Mouse (Mus musculus) heart, adult 9 months (tissue): Measurements from ENCODE around the gene Hic2.

Experiments used
- DNase-seq, 2 experiments: peaks; one replicate each; pipeline ENCODE4 v3.0.0; 2022; ENCODE audit warnings: low spot score in 2 of 2

Gene Hic2

DNA sequence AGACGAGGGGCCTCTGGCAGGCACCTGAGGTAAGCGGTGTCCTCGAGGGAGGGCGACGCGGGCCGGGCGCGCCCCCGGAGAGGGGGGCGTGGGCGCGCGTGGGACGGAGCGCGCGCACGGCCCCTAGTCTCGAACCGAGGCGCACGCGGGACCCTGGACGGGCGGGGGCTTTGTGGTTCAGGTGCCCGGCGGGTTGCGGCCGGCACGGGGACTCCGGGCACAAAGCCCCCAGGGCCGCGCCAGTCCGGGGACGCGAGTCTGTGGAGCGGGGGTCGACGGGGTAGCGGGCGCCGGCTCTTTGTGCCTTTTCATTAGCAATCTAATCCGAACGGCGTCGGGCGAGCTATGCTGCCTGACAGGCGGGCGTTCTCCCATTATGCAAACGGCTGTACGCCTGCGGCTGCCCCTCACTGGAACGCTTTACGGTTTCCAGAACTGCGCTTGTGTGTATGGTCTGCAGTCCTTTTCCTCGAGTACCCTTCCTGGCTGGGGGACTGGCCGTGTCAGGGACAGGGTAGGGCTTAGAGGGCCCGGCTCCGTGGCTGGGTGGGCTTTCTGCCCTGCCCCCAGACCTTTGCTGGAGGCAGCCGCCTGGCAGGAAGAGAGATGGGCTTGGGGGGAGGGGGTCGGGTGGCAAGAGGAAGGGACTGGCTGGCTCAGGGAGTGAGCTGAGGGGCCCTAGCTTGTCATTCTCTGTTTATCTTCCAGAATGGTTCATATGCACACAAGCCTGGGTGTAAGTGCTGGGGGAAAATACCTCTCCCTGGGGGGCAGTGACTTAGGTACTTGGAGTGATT lies 528 bp downstream of the Hic2 start:
- peak in 1 of 2 experiments; percentile 18 for DNase-seq

DNA sequence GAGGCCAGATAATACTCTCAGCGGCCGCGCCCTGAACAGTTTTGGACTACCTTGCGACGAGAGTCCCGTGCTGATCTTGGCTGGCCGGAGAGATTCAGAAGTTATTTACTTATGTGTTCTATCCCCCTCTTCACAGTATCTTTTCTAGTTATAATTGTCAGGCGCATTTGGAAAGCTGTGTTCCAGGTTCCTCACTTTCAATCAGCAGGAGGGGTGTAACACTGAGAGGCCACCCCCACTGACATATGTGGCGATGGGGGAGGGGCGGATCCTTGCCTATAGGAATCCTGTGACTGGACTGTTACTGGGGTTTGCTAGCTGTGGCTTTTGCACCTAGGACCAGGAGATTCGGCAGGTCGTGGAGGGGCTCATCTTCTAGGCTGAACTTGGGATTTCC lies 1.1 kb downstream of the Hic2 start:
- peak; percentile 17 to 21 for DNase-seq

DNA sequence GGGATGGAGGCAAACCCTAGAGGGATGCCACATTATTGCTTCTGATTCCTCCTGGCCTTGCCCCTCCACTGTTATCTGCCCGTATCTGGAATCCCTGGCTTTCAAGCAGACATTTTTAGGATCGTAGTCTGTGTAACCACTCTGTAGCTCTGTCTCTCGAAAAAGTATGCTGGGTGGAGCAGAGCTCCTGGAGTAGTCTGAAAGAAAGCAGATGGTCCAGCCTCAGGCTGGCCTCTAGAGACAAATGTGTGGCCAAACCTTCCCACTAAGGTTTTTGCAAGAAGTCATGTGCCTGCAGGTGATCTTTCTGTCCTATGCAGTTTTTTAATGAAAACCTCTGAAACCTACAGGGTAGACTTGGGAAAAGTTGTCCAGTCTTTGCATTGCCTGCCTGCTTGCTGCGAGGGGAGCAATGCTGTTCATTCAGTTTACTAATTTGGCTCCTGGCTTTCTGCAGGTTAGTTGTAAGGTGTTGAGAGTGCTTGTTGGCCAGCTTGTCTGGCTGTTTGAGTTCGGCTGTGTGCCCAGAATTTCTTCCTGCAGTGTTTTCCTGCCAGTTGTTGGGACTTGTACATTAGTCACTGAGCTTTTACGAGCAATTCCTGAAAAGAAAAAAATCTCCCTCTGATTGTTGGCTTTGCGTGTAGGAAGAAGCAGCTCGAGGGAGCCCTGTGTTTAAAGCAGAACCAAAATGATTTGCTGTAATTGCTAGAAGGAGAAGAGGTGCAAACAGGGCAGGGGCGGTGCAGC lies 1.7 kb downstream of the Hic2 start:
- DNase-seq, result peak in 1 of 2 experiments; percentile 21

DNA sequence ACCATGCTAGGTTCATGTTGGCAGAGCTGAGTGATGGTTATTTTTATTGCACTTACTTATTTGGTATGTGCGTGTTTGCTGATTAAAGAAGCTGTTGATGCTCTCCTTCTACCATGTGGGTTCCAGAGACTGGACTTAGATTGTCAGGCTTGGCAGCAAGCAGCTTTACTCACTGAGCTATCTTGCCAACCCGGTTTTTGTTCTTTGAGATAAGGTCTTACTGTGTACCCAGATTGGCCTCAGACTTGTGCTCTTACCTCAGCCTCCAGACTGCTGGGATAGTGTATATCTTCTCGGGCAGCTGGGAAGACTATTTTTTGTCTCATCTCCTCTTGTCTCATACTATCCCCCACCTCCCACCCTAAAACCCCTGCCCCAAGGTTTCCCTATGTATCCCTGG lies 4.3 kb downstream of the Hic2 start:
- no peak for DNase-seq

DNA sequence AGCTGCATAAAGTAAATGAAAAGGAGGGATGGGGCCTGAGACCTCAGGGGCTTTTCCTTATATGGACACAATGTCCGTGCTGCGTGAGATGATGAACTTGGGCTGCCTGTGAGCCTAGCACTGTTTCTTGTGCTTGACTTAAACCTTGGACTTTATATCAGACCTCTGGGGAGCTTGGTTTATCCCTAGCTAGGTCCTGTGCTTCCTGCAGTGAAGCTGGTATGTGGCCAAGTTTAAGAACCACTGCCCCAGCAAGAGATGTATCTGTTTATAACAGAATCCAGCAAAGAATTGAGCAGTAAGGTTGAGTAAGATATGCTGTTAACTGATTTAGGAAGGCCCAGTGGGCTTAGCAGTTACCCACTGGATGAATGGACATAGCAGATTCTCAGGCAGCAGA lies 6.0 kb downstream of the Hic2 start:
- DNase-seq, result no peak

DNA sequence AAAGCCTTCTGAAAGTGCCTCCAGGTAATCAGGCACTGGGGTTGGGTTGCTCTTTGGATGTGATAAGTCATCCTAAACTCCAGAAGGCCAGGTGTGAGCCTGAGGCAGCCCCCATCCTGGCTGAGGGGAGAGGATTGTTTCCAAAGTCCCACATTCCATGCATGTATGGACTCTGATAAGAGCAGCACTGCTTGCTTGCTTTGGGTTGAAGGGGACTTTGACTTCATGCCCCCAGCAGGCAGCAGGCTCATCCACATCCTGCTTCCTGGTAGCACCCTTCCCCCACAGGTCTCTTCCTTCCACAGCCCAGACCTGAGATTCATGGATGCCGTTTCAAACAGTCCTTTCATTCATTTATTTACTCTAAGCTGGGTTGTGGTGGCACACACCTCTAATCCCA lies 10.4 kb downstream of the Hic2 start:
- DNase-seq, result no peak

DNA sequence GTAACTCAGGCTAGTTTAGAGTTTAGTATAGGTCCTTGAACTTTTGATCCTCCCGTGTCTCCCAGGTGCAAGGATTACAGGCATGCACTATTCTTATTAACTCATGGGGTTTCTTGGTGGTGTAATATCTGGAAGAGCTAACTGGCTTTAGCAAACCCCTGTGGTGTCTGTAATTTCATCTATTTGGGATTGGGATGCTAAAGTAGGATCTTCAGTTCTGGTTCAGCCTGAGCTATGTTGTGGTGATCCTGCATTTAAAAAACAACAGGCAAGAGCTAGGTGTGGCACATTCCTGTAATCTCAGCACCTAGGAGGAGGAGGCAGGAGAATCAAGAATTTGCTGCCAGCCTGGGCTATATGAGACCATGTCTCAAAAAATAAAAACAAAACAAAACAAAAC lies 11.6 kb downstream of the Hic2 start:
- DNase-seq, result no peak

DNA sequence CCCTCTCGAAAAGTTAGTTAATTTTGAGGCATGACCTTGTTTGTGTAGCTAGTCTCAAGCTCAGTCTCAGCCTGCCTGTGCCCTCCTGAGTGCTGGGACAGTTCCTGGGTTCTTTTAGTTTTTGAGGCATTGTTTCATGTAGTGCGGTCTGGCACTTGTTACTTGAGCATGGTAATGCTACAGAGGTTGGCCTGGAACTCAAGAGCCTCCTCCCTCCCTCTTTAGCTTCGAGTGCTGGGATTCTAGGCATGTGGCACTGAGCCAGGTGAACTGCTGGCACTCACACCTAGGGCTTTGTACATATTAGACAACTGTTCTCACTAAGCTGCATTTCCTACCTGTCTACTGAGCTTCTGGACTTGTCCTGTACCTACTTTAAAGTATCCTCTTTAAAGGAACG lies 14.4 kb downstream of the Hic2 start:
- peak in 1 of 2 experiments; percentile 34 for DNase-seq

DNA sequence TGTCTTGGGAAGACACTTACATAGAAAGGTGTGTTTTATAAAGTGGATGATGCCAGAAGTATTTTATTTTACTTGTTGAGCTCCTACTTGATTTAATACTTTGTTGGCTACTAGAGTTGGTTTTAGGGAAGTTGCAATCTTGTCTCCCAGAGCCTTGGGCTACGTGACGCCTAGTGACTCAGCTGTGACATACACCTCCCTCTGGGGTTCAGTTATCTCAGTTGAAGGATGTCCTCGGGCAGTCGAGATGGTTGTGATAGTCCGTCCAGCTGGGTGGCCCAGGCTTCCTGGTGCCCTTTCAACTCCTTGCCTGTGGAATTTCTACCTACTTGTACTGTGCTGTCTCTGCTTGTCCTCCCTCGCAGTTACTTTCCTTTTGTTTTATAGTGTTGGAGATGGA lies 15.8 kb downstream of the Hic2 start:
- no peak for DNase-seq

DNA sequence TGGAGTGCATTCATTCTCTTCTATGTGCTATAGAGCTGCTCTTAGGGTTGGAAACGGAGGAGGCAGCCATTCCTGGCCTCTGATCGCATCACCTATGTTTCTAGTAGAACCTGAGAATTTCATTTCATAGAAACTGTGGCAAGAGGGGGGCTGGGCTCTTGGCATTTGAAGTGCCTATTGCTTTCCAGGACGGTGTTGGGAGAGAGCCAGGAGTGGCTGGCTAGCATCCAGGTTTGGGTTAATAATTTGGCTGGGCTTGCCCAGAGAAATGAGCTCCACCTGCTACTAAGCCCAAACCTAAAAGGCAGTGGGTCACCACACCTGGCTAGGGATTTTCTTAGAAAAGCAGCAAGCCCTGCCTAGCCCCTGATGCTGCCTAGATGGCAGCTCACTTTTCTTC lies 18.2 kb downstream of the Hic2 start:
- peak in 1 of 2 experiments; percentile 47 for DNase-seq

DNA sequence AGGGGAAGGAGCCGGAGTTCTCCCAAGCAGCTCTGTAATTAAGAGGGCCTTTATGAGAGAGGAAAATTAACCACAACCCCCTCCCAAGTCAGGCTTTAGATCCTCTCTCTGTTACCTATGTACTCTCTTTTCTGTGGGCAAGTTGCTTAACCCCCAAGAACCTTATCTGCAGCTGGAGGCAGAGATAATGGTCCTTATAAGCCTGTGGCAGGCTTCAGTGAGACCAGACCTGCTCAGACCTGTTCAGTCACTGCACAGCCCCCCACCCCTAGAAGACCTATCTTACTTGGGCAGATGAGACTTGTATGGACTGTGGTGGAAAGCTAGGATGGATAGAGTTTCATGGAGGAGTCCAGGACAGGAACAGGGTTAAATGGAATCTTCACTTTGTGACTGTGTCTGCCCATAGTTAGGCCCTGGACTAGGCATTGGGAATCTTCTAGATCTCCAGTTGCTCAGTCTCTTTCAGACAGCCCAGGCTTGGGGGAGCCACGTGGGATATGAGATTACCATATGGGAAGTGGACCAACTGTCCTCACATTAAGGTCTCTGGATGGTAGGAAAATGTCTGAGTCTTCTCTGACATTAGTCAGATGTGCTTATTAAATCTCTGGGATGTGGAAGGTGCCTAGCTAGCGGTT lies 18.8 kb downstream of the Hic2 start:
- DNase-seq, result no peak

DNA sequence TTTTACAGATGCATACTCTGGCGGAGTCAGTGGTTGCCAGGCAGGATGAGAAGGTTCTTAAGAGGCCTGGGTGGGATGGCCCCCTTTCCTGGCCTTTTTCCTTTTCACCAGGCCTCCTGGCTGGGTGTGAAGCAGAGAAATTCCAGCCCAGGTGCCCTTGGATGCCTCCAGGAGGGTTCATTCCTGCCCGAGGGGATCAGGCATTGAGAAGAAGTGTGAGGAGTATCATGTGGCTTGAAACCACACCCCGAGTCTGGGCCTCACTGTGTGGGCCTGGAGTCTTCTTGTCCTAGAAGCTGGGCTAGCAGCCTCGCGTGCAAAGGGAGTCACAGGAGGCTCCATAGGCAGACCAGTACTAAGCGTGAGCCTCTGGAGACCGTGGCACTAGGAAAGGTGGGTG lies 19.5 kb downstream of the Hic2 start:
- no peak for DNase-seq

DNA sequence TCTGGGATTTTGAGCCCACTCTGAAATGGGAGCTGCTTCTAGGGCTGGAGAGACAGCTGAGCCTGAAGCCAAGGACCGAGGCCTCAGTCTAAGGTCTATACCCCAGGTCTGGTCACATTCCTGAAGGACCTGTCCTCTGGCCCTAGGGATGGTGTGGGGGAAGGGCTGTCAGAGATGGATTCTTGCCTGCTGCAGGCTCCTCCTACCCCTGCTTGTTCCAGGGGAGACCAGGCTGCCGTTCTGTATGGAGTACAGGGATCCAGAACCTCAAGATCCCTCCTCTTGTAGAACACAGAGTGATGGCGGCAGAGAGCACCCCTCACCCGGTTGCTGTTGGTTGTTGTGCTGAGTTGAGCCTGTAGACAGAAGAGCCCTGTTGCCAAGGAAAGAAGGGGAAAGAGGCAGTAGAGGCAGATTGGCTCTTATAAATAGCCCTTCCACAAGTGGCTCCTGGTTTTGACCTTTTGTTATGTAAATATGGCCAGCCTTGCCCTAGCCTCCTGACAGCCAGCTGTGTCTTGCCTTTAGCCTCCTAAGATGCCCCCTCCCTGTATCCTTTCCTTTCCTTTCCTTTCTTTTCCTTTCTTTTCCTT lies 20.7 kb downstream of the Hic2 start:
- DNase-seq, result no peak

DNA sequence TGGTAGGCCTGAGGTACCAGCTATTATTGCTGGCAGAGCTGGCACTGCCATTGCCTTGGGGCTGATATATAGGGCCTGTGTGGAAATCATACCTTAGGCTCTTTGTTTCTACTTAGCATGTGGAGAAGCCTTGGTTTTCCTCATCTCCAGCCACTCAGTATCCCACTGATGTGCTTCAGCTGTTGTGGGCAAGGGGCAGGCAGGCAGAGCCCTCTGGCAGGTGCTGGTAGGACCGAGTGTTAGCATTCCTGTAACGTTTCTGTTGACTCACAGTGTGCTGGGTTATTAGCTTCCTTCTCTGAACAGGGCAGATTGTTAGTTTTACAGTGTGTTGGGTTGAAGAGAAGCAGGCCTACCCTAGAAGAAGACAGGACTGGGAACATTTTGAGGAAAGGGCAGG lies 21.9 kb downstream of the Hic2 start:
- no peak for DNase-seq

DNA sequence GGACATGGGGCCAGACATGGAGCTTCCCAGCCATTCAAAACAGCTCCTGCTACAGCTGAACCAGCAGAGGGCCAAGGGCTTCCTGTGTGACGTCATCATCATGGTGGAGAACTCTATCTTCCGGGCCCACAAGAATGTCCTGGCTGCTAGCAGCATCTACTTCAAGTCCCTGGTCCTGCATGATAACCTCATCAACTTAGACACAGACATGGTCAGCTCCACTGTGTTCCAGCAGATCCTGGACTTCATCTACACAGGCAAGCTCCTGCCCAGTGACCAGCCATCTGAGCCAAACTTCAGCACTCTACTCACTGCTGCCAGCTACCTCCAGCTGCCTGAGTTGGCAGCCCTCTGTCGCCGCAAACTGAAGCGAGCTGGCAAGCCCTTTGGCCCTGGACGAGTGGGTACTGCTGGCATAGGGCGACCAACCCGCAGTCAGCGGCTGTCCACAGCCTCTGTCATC lies 24.0 kb downstream of the Hic2 start:
- DNase-seq, result peak; percentile 67 to 78

DNA sequence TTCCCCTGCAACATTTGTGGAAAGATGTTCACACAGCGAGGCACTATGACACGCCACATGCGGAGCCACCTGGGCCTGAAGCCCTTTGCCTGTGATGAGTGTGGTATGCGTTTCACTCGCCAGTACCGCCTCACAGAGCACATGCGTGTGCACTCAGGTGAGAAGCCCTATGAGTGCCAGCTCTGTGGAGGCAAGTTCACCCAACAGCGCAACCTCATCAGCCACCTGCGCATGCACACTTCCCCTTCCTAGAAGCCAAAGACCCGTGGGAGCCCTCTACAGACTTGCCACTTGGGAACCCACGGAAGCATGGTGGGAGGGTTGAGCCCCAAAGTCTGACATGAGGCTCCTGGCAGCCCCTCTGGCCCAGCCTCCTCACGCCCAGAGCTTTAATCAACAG lies 25.5 kb downstream of the Hic2 start:
- no peak for DNase-seq

DNA sequence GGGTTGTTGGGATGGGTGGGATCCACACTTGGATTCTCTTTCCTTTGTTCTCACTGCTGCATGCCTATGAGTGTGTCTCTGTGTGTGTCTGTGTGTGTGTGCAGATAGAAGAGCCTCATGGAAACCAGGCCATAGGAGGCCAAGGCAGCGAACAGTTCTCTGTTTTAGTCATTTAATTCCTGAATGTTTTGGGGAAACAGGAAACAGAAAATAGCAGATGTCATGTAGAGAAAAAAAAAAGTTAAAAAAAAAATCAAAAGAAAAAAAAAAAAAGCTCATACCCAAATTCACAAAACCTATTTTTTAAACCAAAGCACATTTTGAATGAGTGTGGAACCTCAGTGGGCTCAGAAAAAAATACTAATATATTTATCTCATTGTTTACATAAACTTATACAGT lies 28.0 kb downstream of the Hic2 start:
- DNase-seq, result no peak

DNA sequence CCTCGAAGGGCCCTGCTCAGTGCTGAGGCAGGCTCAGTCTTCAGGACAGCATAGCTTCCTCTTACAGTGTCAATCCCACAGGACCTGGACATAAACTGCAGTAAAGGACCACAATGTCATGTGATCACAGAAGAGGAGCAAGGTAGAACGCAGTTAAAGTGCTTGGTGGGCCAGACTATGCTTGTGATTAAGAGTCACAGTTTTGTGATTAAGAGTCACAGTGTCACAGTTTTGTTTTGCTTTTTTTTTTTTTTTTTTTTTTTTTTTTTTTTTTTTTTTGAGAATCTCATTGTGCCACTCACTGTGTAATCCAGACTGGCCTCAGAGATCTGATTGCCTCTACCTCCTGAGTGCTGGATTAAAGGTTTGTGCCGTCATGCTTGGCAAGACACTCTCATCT lies 32.7 kb downstream of the Hic2 start:
- DNase-seq, result no peak

DNA sequence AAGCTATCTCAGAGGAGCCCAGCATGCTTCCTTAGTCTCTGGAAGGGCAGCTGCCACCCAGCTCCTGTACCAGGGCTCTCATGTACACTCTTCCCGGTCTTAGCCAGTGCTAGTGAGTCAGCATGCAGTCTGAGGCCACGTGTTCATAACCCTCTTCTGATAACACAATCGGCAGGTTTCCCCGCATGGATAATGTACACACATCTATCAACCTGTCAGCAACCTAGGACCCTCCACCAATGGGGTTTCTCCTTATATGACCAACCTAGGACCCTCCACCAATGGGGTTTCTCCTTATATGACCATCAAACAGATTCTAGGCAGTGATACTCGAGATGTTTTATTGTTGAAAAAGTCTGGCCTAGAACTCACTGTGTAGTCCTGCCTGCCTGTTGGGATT lies 34.6 kb downstream of the Hic2 start:
- DNase-seq, result no peak

DNA sequence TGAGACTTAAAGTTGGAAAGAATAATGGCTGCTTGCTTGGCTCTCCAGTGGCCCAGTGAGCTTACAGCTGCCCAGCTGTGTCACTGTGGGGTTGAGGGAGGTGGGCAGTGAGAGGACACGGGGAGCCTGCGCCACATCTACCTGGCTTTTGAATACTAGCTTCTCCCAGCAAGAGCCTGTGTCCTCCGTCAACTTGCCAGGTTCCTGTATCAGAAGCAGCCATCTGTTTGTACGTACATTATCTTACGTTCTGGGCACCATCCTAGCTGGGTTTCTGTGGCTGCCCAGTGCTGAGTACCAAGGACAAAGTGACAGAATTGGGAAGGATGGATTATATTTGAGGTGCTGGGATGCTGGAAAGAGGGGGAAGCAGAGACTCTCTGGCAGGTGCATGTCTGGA lies 36.5 kb downstream of the Hic2 start:
- no peak for DNase-seq

DNA sequence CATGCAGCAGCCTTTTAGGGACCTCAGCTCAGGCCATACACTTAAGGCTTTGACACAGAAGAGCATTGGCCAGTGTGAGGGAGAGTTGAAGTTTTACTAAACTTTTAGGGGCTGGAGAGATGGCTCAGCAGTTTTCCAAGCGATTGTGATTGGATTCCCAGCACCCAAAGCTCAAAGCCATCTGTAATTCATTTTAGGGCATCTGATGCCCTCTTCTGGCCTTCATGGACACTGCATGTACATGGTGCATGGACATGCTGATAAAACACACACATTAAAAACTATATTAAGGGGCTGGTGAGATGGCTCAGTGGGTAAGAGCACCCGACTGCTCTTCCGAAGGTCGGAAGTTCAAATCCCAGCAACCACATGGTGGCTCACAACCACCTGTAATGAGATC lies 37.8 kb downstream of the Hic2 start:
- DNase-seq, result peak in 1 of 2 experiments; percentile 45

DNA sequence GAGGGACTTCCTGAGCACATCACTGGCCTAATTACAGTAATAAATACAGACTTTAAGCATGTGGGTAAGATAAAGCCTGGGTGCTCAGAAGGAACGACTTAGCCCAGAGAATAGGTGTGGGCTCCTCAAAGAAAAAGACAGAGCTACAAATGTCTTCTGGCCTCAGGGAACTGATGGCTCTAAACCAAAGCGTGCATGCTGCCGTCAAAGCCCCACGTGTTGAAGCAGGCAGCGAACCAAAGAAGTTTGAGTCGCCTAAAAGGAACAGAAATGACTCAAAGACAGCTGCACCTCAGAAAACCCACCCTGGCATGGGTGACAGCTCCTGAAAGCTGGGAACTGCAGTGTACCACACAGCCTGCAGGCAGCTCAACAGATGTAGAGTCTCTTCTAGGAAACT lies 38.5 kb downstream of the Hic2 start:
- no peak for DNase-seq
